Mouse (Mus musculus) myocyte (in vitro differentiated cells): Measurements from ENCODE around the gene Hc.

Source experiments
- E2F4 ChIP-seq: IDR thresholded peaks from one replicate; pipeline ENCODE4 v1.6.1; 2011; ENCODE audit warnings: mild to moderate bottlenecking, control low read depth, moderate library complexity; ENCODE audit not compliant: insufficient read depth
- MAX ChIP-seq: IDR thresholded peaks from one replicate; pipeline ENCODE4 v1.6.1; 2011; ENCODE audit warnings: low read depth, mild to moderate bottlenecking, control low read depth
- POLR2A ChIP-seq: IDR thresholded peaks from one replicate; pipeline ENCODE4 v1.6.1; 2011; ENCODE audit warnings: low read depth, mild to moderate bottlenecking, control low read depth, moderate library complexity; ENCODE audit not compliant: insufficient read length
- POLR2AphosphoS2 ChIP-seq: IDR thresholded peaks from one replicate; pipeline ENCODE4 v1.6.1; 2011; ENCODE audit warnings: low read depth, control low read depth; ENCODE audit not compliant: insufficient read length
- SRF ChIP-seq: IDR thresholded peaks from one replicate; pipeline ENCODE4 v1.6.1; 2011; ENCODE audit warnings: low read depth; ENCODE audit not compliant: control insufficient read depth, insufficient read length
- USF1 ChIP-seq: IDR thresholded peaks from one replicate; pipeline ENCODE4 v1.6.1; 2011; ENCODE audit warnings: low read depth, mild to moderate bottlenecking, control low read depth, moderate library complexity

- TF ChIP-seq POLR2A (no peak), SRF (no peak), POLR2AphosphoS2 (no peak), E2F4 (no peak), USF1 (no peak), MAX (no peak)
Observed at GRCm38 (mm10) chr2:34964230-34964629, 97.0 kb downstream of the Hc start.
